Mouse (Mus musculus): Measurements from ENCODE around the gene Gm44579.

DNA sequence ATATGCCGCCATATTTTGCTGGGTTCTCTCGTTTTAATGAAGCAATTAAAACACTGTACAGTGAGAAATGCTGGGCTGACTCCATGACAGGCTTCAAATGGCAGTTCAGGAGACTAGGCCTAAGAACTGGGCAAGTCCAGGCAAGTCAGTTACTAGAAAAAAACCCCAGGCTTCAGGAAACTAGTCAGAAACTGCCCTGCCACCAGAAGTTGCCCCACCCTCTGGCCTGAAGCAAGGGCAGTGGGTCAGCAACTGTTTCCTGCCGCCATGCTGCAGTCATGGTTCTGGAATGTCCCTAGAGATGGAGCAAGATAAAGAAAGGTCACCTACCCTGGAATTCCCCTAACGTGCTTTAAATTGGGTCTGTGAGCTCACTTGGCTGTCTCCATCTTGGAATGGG is 64.8 kb downstream of the Gm44579 start:
- TF ChIP-seq CTCF (IDR thresholded peaks at IDR 0.05): no peak
- TF ChIP-seq POLR2A (IDR thresholded peaks at IDR 0.05; ENCODE audit: insufficient read depth, low read depth, low read length): no peak
- TF ChIP-seq EP300 (IDR thresholded peaks at IDR 0.05; ENCODE audit: insufficient read depth, low read depth, low read length): no peak

Measured in heart, adult 2 months (tissue).